Mouse (Mus musculus) urinary bladder, adult 18-20 months (tissue): ENCODE data around the gene Tk2.
"Not testable (repeated sequence)": the region's sequence is repeated elsewhere in the genome, so short reads cannot be mapped to it uniquely, and the experiment has no call there.

Experiments used
- DNase-seq, 2 experiments: peaks; one replicate each; pipeline ENCODE4 v3.0.0; 2022; ENCODE audit warnings: low spot score in 2 of 2, mixed read lengths in 2 of 2

Gene Tk2

DNA sequence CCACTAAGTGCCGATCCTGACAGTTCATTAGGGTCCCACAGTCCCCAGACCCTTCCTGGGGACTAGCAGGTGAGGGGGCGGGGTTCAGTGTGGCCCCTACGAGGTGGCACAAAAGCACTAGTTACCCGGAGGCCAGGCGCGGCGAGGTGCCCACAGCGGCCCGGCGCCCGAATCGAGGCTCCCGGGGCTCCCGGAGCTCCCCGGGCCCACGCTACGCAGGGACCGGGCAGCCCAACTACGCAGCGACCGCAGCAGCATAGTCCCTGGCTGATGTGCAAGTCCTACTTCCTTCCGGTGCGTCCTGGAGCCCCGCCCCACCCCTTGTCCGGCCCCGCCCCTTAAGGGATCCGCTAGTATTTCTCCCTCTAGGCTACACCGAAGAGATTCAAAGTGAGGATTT is at the start of gene Tk2:
Gene Tk2, minus strand, starts transcription at position 283 of the 400 bp plus-strand sequence.
- peak; percentile 56 to 60 for DNase-seq

DNA sequence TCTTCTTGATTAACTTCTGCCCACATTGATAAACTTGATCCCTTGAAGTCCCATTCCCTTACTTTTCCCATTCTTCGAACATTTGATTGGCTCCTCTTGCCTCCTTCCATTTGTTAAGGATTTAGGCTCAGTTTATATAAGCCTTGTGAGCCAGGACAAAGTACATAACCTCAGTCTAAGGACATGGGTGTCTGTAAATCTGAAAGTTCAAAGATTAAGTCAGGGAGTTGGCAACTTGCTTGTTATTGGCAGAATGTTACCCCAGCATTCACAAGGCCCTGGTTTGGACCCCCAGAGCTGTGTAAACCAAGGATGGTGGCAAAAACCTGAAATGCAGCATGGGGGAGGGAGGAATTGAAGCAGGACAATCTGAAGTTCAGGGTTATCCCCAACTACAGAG is 46.0 kb upstream of the Tk2 start:
- no peak for DNase-seq

DNA sequence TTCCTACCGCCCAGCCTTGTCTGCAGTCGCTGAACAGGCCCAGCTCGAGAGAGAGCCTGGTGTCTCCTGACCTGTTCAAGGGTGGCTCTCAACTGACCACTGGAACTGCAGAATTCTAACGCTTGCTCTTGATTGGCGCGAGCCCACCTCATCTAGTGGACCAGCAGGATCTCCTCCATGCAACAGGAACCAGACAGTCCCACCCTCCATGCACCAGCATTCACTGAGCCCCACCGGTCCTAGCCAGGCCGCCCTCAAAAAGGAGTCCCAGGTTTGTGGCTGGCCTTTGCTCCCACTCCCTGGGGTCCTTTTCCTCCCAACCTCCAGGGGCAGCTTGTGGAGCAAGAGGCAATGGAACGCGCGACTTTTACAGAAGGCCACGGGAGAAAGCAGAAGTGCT is 44.7 kb upstream of the Tk2 start, which contains the start of gene Cmtm2a:
Gene Cmtm2a, minus strand, starts transcription at position 101 of the 400 bp plus-strand sequence.
- not testable (repeated sequence) for DNase-seq

DNA sequence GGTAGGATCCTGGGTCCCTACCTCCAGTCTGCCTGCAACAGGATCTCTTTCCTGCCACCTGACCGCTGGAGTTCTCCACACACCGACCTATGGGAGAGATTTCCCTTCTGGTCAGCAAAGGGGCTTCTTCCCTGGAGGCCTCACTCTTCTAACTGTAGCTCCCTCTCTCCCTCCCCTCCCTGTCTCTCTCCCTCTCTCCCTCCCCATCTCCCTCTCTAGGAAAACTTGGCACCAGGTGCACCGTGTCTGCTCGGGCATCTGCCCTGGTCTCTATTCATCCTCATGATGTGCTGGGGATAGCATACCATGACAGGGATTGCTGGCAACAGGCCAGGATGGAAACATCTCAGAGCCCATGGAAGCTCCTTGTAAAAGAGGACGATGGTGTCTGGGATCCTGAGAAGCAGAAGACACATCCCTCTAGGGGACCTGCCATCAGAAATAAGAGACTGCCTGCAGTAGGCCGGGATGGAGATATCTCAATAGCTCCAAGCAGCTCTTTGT is 20.6 kb upstream of the Tk2 start:
- no peak for DNase-seq

DNA sequence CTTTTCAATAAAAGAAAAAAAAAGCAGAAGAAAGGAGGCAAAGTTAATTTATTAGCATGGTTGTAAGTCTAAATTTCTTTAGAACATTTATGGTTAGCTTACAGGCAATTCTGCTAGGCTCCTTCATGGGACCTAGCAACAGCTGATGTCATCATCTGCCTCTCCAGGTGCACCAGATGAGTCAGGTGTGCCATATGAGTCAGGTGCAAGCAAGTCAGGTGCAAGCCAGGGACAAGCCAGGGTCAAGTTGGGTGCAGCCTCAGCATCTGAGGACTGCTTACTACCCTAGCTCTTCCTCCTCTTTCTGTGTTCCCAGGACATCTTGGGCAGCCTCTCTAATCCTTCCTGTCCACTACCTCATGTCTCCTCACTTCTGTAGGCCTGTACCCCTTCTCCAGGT is 20.0 kb upstream of the Tk2 start:
- no peak for DNase-seq

DNA sequence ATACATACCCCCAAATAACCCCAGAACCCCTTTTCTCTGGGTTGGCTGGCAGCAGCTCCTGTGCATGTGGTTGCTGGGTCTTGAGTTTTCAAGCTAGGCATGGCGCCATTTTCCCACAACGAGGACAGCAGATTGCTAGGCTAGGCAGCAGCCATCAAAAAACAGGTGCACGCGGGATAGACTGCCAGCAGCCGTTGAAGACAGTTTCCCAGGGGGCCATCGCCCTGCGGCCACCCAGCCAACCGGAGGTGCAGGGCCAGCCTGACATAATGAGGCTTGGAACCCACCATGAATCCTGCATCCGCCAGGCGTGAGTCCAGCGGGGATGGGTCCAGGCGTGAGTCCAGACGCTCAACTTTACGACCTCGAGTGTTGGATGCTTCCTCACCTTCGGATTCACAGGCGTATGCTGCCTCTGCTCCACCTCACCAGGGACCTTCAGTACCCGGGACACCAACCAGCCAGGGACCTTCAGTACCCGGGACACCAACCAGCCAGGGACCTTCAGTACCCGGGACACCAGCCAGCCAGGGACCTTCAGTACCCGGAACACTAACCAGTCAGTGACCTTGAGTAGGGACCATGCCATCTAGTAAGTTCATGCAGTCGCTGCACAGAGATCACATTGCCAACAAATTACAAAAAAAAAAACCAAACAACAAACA is 16.0 kb upstream of the Tk2 start:
- not testable (repeated sequence) for DNase-seq

DNA sequence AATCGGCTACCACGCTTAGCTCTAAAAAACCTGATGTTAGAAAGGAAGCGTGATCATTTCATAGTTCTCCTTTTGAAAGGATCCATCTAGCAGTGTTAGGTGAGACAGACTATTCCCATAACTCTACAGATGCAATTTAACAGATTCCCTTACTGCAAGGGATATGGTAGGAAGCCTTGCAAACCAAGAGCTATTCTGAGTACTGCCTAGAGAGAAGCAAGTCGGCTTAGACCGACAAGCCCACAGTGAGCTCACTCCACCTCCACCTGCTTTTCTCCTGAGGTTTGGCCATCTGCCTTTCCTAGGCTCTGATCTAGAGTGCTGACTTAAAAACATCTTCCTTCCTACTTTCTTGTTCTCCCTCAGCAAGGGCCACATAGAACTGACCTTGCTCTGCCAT is 13.4 kb upstream of the Tk2 start:
- DNase-seq, result not testable (repeated sequence)

DNA sequence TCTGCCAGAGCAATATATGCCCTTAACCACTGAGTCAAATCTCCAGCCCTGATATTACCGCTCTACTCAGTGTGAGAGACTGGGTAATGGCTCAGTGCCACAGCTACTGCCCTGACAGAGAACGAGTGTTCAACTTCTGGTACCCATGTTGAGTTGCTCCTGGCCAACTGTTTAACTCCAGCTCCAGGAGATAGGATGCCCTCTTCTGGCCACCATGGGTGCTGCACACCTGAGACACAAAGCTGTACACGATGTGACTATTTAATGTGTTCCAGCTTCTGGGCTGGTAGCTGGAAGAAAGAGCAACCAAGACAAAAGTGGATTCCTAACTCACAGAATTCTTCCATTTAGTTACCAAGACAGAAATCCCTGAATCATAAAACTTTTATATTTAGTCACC is 4.7 kb upstream of the Tk2 start:
- DNase-seq, result no peak

DNA sequence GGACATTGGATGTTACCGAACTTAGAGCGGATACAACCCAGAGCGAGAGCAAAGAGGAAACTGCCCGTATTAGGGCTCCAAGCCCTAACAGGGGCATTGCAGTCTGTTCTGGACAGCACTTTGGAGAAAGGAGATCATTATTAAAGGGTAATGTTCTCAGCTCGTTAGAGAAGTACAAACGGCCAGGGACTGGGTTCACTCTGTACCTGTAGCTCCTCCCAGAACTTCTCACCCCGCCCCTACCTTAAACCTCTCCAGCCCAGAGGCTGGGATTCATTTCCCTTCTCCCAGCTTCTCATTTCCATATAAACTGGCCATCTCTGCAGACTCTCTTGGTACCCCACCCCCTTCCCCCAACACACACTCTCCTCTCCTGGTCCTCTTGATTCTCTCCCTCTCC is 3.1 kb upstream of the Tk2 start:
- DNase-seq, result no peak

DNA sequence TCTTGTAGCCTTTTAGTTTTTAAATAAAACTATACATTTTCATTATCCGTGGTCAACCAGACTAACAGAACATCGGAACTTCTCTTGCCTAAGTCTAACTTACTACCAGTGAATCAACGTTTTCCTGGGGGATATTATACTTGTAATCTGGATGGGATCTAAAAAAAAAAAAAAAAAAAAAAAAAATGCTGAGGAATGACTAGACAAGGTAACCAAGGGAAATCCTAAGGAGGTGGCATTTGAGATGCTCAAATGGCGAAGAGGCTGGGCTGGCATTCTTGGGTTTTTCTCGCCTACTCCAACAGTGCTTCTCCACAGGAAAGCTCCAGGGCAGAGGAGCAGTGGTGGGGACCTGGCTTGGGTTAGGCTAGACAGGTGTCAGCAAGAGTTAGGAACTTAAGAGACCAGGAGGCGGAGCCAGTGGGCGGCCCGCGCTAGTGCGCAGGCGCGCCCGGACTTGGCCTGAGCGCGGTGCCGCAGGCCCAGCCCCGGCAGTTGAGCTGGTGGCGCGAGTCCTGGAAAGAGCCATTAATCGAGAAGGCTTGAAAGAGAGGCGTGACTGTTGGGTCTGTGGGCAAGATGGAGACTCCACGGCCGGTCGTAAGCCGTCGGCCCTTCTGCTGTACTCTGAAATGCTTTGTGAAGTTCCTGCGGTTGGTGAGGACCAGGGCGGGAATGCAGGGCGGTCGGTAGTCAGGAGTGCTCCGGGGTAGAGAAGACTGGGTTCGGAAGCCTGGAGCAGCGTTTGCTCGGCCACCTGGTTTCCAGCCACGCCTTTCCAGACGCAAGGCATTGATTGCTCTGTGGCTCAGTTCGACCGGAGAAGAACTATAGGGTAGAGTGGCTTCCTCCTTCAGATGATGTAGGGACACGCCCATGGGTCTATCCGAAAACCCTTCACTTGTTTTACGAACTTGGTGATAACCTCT is 2.3 kb upstream of the Tk2 start, which contains the start of gene Cklf:
Gene Cklf, plus strand, starts transcription at position 423 of the 929 bp plus-strand sequence.
- DNase-seq, result peak; percentile 76 to 80

DNA sequence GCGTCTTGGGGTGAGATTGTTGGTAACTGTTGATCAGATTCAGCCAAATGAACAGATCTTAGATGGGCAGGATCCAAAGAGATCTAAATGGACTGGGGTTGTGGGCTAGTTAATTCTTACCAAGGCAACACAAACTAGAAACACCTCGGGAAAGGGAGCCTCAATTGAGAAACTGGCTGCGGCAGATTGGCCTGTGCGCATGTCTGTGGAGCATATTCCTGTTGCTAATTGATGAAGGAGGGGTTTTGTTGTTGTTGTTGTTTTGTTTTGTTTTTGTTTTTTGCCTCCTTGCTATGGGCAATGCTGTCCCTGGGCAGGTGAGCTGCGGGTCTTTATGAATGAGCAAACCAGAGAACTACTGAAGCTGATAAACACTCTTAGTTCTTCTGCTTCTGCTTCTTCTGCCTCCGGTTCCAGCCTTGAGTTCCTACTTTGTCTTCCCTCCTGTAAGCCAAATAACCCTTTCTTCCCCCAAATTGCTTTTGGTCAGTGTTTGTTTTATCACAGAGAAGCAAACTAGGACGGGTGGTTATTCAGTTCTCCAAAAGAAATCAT is 1.2 kb upstream of the Tk2 start:
- DNase-seq, result no peak

DNA sequence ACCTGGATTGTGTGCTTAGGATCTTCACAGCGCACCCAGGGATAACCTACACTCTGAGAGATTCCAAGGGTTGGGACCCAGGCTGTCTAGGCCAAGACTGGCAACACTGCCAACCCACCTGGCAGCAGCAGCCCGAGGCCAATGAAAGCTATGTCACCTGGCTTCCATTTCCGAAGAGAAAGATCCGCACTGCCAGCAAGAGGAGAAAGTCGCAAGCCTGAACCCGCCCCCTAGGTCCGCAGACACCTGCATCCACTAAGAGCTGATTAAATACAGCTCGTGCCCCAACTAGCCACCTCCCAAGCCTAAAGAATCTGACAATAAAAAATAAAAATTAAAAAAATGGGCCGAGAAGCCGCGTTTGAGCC is 466 bp downstream of the Tk2 start:
- peak in 1 of 2 experiments; percentile 32 for DNase-seq

DNA sequence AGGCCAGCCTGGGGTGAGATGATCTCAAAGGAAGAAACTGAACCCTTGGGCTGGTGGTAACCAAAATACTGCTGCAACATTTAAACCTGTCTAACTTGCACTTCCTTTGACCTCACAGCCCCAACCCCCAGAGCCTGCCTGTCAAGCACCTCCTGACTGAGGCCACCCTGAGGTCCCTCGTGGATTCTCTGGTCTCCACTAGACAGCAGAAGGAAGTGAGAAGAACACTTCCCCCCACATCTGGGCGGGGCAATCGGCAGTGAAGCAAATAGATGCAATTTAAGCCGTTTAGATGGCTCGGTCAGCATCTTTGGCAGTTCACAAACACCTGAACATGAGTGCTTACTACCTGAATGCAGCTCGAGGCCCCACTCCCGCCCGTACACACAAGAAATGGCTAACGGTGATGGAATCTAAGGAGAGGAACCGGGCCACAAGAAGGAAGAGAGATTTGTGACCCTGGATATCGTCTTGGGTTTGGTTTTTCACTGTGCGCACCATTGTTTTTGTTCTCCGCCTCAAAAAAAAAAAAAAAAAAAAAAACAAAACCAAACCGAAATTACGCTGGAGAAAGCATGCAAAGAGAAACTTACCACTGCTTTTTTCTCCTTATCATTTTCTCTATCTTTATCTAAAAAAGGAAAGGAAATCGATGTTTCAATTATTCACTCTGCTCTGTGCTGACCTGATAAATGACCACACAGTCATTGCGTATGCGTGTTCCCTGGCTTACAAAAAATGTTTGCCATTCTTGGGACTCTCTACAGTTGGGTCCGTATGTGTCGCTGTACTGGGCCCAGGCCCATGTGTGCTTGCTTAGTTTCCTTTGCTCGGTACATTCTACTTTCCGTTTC is 1.1 kb downstream of the Tk2 start:
- DNase-seq, result peak in 1 of 2 experiments; percentile 18

DNA sequence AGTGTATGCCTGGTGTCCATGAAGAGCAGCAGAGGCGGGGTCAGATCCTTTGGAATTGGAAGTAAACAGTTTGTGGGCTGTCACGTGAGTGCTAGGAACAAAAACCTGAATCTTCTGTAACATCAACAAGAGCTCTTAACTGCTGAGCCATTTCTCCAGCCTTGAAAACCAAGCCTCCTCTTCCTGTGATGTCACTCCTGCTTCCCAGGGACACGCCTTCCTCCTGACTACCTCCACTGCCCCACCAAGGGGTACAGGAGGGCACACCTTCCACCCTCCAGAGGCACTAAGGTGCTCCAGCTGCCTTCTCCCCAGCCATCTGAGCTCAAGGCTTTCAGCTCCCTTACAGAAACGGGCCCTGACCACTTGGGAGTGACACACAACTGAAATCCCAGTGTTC is 1.7 kb downstream of the Tk2 start:
- DNase-seq, result no peak

DNA sequence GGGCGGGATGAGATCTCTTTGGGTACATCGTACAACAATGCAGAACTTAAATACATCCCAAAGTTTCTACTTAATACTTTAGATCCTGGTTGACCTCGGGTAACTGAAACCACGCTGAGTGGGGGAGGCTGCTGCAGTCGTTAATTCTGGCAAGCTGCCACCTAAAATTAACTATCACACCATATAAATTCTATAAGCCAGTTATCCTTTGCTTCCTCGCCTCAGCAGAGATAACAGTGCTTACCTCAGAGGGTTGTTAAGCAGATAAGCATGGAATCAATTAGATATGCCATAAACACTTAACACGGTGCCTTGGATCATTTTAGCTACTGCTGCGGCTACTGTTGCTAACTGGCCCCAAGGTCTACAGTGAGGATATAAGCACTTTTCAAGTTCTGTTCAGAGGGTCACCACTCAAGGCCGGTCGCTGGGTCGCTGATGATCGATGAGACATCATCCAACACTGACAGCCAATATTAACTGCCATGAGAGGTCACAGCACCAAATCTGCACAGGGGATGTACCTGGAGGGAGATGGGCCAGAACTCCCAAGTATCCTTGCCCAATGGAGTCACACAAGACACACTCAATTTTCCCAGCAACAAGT is 6.2 kb downstream of the Tk2 start:
- DNase-seq, result no peak

DNA sequence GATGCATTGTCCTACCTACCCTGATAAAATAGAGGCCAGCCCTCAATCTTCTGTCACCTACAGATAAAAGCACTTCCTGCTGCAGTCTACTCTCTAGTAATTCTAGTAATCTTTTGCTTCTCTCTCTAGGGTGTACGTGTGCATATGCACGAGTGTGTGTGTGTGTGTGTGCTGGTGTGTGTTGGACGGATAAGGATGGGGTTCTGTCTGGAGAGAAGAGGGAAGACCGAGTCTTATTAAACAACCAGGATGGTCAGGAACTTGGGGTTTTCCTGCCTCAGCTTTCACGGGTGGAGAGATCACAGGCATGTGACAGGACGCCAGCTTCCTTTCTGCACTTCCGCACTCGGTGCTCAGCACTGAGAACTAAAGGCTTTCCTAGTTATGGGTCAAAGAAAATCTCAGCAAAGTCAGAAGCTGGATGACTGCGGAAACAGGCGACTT is 8.9 kb downstream of the Tk2 start:
- no peak for DNase-seq

DNA sequence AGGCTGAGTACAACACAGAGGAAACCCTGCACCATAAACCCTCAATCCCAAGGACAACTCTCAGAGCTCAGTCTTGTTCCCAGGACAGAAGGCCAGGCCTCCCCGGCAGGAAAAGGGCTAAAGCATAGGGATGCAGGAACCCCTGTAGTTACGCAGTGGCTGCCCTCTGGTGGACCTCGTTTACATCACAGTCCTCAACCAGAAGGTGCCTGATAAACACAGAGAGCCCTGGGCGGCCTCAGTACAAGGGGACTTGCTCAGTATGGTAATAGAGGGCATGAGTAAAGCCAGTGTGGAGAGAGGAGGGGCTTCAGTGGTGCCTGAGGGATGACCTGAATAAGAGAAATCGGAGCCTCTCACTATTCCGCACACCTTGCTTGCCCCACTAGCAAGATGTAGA is 13.8 kb downstream of the Tk2 start:
- no peak for DNase-seq

DNA sequence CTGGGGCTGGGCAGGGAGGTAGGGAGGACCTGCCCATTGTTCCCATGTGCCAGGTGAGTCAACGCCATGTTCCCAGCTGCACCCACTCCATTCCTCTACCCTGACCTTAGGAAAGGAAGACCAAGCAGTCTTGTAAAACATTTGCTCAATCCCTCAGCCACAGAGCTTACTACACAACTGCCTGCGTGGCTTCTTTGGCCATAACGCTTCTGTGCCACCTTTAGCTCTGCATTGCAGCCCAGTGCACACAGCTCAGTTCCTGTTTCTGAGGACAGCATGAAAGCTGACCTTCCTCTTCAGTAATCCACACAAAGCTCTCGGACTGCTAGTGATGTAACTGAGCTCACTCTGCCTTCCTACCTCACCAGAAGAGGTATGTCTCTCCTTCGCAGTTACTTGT is 15.4 kb downstream of the Tk2 start:
- no peak for DNase-seq

DNA sequence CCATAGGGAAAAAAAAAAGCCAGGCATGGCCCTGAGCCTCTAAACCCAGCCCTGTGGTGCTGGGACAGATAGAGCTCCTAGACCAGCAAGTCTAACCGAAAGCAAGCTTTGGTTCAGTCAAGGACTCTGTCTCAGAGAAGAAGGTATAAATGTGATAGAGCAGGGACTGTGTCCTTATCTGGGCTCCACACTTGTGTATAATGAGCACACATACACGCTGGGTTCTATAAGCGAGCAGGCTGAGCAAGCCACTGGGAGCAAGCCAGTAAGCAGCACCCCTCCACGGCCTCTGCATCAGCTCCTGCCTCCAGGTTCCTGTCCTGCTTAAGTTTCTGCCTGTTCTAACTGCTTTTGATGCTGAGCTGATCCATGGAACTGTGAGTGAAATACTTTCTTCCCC is 16.3 kb downstream of the Tk2 start:
- DNase-seq, result no peak

DNA sequence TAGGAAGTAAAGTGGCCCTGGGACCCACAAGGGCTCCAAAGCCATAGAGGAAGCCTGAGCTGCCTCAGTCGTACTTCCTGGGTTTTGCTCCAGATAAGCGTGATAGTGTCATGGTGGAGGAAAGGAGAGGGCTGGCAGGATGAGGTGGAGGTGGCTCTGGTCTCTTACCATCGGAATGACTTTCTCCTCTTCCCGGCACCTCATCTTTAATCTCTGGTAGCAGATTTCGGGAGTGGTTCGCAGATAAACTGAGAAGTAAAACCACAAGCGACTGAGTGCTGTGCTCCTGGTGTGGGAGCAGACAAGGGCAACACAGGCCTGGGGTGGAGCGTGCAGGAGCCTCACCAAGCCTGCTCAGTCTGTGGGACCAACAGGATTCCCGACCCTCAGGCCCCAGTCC is 18.0 kb downstream of the Tk2 start:
- DNase-seq, result no peak

DNA sequence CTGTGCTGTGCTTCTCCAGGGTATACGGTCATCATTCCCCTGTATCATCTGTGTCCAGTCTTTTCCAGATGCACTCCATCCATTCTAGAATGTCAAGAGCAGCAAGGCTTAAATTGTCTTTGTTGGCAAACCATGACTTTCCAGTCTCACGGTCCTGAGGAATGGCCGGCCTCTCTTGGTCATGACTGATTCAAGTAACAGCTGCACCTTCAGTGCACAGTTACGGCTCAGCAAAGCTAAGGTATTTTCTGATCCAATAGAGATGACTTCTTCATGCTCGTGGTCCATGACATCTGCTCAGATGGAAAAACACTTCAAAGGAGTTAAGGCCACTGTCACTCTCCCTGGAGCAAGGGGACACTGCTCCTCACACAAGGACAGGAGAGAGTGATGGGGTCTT is 21.3 kb downstream of the Tk2 start:
- DNase-seq, result no peak
